Mouse (Mus musculus) heart, adult 2 months (tissue): Measurements from ENCODE around the gene Lrrc4c. TPM values are rescaled to one million over a fixed set of nuclear protein-coding genes. Genes with fewer than 3 reads are reported as not detected.

Source experiments
- DNase-seq, 2 experiments: peaks; one replicate each; pipeline ENCODE4 v3.0.0; 2021
- H3K27ac ChIP-seq: fragments of 200-600 bp; 2 replicates; pipeline ENCODE4 v1.8.1; 2022
- H3K27me3 ChIP-seq: fragments of 200-500 bp; 2 replicates; pipeline ENCODE4 v1.6.1; 2012; ENCODE audit warnings: mild to moderate bottlenecking, low read length, inconsistent platforms, mixed read lengths; ENCODE audit not compliant: control insufficient read depth, insufficient read depth
- H3K36me3 ChIP-seq: fragments of 200-500 bp; 2 replicates; pipeline ENCODE4 v1.6.1; 2012; ENCODE audit warnings: low read length, inconsistent platforms; ENCODE audit not compliant: control insufficient read depth, insufficient read depth
- H3K4me1 ChIP-seq: fragments of 200-500 bp; 2 replicates; pipeline ENCODE4 v1.6.1; 2011; ENCODE audit warnings: low read length; ENCODE audit not compliant: control insufficient read depth, insufficient read depth
- H3K4me3 ChIP-seq: fragments of 200-600 bp; 2 replicates; pipeline ENCODE4 v1.8.1; 2022
- H3K79me2 ChIP-seq: fragments of 200-500 bp; replicated peaks from 2 replicates; pipeline ENCODE4 v1.6.1; 2012; ENCODE audit warnings: mild to moderate bottlenecking, inconsistent platforms, low read length, moderate library complexity, mixed read lengths; ENCODE audit not compliant: control insufficient read depth, insufficient read depth
- H3K9ac ChIP-seq: fragments of 200-500 bp; 2 replicates; pipeline ENCODE4 v1.6.1; 2012; ENCODE audit warnings: low read depth, mild to moderate bottlenecking, control low read depth, inconsistent platforms, low read length, mixed read lengths
- CTCF ChIP-seq: fragments of 200-600 bp; IDR thresholded peaks from 2 replicates; pipeline ENCODE4 v1.8.1; 2022; ENCODE audit warnings: antibody characterized with exemption, mild to moderate bottlenecking, moderate library complexity
- EP300 ChIP-seq: fragments of 200-500 bp; IDR thresholded peaks from 2 replicates; pipeline ENCODE4 v1.6.1; 2011; ENCODE audit warnings: low read depth, low read length, control low read depth; ENCODE audit not compliant: insufficient read depth
- POLR2A ChIP-seq: fragments of 200-500 bp; IDR thresholded peaks from 2 replicates; pipeline ENCODE4 v1.6.1; 2011; ENCODE audit warnings: mild to moderate bottlenecking, low read depth, low read length, control low read depth; ENCODE audit not compliant: insufficient read depth
- WGBS: fragments of 180-500 bp; shearing (Covaris S2); methylation state at CpG from one replicate; pipeline ENCODE4 v1.1.7; 2018; 5-methylcytosine and 5-hydroxymethylcytosine counted together
- intact Hi-C: fragments of 180-260 bp; cut with DNase I; formaldehyde crosslinking; loops from one replicate; pipeline ENCODE4 v1.15.1; 2025
- microRNA-seq, 2 experiments: library from miRNA; unstranded; fragments of <30 nt; microRNA quantifications; one replicate each; pipeline ENCODE4 v1.2.0; 2021
- polyA plus RNA-seq: library from polyadenylated mRNA; depleted of rRNA; stranded (reverse); fragments of >200 nt; gene quantifications from 2 replicates; pipeline ENCODE4 v1.2.3, GENCODE M21; 2012
- total RNA-seq, 2 experiments: library from RNA; stranded (reverse); gene quantifications; 2 replicates each; pipeline ENCODE4 v1.2.3; 2021

The Lrrc4c gene
- total and polyA plus RNA-seq, 3 experiments, result 0.20 to 0.39 (median 0.23) TPM

DNA sequence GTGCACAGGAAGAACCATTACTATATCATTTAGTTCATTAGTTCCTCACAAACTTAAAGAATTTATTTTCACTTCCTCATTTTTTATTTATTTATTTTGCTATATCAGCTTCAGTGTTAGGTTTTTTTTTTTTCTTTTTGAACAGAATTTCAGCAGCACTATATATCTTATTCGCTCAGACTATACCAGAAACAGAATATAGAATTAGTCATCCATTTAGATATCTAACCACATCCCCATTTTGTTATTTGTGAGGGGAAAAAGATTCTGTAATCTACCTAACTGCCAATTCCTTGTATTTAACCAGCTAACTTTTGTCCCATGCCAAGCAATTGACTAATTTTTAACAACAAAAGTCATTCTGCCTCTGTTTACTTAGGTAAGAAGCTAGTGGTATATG is 1300.6 kb downstream of the Lrrc4c start:
- TF ChIP-seq POLR2A (no peak), CTCF (no peak), EP300 (no peak)

GRCm38 (mm10) chr2:97639941-97640340 is 1322.0 kb downstream of the Lrrc4c start:
- DNase-seq, result no peak
- Histone ChIP-seq H3K4me3 (no peak overlapping the region), H3K9ac (no peak overlapping the region), H3K27ac (no peak overlapping the region), H3K4me1 (no peaks in the 10 kb centered on the region), H3K79me2 (no peaks in the 10 kb centered on the region), H3K27me3 (no peaks in the 10 kb centered on the region), H3K36me3 (no peaks in the 10 kb centered on the region)
- intact Hi-C loops, result no loop called here
- 79% methylated on average over 2 of the region's 2 CpGs for WGBS
- no peak for TF ChIP-seq EP300
- no peak for TF ChIP-seq POLR2A
- no peak for TF ChIP-seq CTCF

More for the DNA sequence above, 1300.6 kb downstream of the Lrrc4c start:
- no peak overlapping the region for H3K9ac ChIP-seq
- no peaks in the 10 kb centered on the region for H3K4me1 ChIP-seq
- WGBS, result 68% methylated on average over 1 of the region's 1 CpGs
- no peak overlapping the region for H3K27ac ChIP-seq
- intact Hi-C loops, result no loop called here
- H3K36me3 ChIP-seq, result no peaks in the 10 kb centered on the region
- H3K79me2 ChIP-seq, result no peaks in the 10 kb centered on the region
- DNase-seq, result no peak
- H3K27me3 ChIP-seq, result no peaks in the 10 kb centered on the region
- no peak overlapping the region for H3K4me3 ChIP-seq

GRCm38 (mm10) chr2:97641661-97642060 is 1323.7 kb downstream of the Lrrc4c start:
- H3K4me3 ChIP-seq, result no peak overlapping the region
- no peak for TF ChIP-seq EP300
- no peak for TF ChIP-seq CTCF
- no peak for TF ChIP-seq POLR2A
- intact Hi-C loops, result no loop called here
- no peak overlapping the region for H3K27ac ChIP-seq
- no peak overlapping the region for H3K9ac ChIP-seq
- no peaks in the 10 kb centered on the region for H3K36me3 ChIP-seq
- H3K27me3 ChIP-seq, result no peaks in the 10 kb centered on the region
- no peaks in the 10 kb centered on the region for H3K4me1 ChIP-seq
- no peaks in the 10 kb centered on the region for H3K79me2 ChIP-seq
- DNase-seq, result no peak

DNA sequence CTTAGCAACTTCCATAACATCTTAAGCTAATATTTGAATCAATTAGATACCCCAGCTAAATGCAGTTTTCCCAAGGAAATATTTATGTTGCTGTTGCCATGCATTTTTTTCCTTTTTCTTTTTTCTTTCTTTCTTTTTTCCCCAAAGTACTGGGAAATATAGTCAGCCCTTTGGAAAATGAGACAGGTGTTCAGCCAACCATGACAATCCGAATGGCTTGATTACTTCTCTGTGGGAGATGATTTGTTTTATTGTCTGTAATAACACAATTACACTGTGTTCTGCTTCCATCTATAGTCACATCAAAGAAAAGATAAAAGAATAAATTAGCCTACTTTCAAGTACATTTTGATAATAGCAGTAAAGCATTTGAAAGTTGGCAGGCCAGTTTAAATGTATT is 1334.7 kb downstream of the Lrrc4c start:
- Histone ChIP-seq H3K36me3 (no peaks in the 10 kb centered on the region), H3K79me2 (no peaks in the 10 kb centered on the region), H3K9ac (no peak overlapping the region), H3K4me1 (no peaks in the 10 kb centered on the region), H3K27ac (no peak overlapping the region), H3K27me3 (no peaks in the 10 kb centered on the region), H3K4me3 (no peak overlapping the region)
- intact Hi-C loops, result no loop called here
- DNase-seq, result no peak
- whole genome bisulfite sequencing, result 71% methylated on average over 1 of the region's 1 CpGs
- TF ChIP-seq EP300 (no peak), POLR2A (no peak), CTCF (no peak)

Small RNAs within 50 kb of the gene (microRNA-seq; reads per million reads assigned to microRNA genes)
- 0 reads per million in 2 experiments for gene Gm44320
